Mouse (Mus musculus) testis, adult 2 months (tissue): ENCODE results near the gene Myl9.

ENCODE experiments used
- CTCF ChIP-seq: fragments of 200-500 bp; IDR thresholded peaks from 2 replicates; pipeline ENCODE4 v1.5.1; 2012; ENCODE audit warnings: low read depth, mild to moderate bottlenecking, inconsistent platforms, low read length, moderate library complexity; ENCODE audit not compliant: control insufficient read depth, insufficient read depth, insufficient replicate concordance
- POLR2A ChIP-seq: fragments of 200-500 bp; IDR thresholded peaks from 2 replicates; pipeline ENCODE4 v1.6.1; 2012; ENCODE audit warnings: low read depth, mild to moderate bottlenecking, inconsistent platforms, low read length, moderate library complexity; ENCODE audit not compliant: control insufficient read depth

- TF ChIP-seq POLR2A: no peak
- no peak for TF ChIP-seq CTCF
Measured at GRCm38 (mm10) chr2:156801045-156801444, 25.8 kb downstream of the Myl9 start.
